Mouse (Mus musculus): ENCODE results near the gene Npas3. TPM values are rescaled to one million over a fixed set of nuclear protein-coding genes. Genes with fewer than 3 reads are reported as not detected.

Npas3 gene
- total RNA-seq, 2 experiments from 2014 or later: 0.23 to 0.24 TPM

DNA sequence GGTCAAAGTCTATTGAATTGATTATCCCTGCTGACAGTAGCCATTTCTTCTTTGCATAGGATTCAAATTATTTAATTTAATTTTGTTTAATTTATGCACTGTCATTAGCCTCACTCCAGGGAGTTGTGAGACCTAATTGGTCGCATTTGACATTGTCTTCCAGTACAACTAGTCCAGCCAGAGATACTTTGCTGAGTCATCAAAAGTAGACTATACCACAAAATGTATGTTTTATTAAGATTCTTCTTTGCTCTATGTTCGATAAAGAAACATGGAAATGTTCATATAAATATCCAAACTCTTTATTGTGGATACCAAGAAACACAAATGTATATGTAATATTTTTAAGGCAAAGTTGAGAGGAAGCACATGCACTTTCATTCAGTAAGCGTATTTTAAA lies 446.8 kb downstream of the Npas3 start:
- DNase-seq: no peak

DNA sequence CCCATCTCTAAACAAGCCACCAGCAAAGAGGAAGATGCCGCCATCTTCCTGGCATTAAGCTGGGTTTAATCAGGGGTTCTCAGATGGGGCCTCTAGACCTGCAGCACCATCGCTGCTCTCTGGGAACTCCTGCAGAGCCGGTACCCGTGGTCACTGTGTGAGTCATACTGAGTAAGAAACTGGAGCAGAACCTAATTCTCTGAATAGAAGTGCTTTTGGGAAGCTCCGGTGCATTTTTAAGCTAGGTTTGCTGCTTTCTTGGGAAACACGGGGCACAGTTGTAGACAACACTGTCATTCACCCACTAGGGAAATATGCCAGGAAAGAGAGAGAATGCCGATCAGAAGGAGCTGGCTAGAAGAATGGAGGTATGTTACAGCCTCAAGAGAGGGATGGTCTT lies 449.2 kb downstream of the Npas3 start:
- DNase-seq: no peak

DNA sequence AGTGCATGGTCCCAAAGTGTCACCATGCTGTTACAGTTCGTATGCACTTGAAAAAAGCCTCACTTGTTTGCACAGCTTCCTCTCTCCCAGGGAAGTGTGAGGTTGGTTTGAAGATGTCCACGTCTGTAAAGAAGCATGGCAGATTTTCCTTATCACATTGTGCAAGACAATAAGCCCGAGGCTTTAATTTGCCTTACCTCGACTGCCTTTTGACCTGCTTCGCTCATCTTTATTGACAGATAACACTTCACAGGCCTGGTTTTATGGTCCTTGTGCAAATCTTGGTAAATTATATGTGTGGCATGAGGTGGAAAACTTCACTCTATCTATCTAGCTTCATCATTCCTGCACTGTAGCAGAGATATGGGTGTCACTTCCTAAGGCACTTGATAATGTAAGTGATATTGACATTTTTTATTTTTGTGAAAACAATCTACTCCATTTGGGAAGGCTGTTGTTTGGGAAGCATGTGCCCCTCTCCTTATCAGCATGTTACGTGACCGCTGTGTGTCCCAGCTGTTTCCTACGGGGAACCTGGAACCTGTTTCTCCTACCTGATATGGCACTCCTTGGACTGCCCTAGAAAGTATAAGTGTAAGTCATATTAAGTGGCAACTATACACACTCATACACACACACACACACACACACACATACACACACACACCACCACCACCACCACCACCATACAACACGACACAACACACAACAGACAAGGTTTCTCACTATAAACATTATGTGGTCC lies 450.2 kb downstream of the Npas3 start:
- no peak for DNase-seq

DNA sequence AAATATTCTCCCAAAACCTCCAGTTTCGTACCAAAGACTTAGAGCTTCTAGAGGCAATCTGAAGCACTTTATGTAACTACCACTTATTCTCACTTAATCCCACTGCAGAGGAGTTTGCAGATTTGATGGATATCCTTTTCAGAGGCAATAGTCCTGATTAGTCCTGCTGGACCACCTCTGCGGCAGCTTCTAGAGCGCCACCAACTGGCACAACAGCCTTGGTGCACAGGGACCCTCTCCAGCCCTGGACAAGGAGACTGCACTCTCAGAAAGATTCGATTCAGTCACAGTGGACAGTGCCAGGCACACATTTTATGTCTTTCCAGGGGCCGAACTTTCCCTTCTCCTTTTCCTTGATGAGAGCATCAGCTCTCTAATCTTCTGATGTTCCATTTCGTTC lies 471.4 kb downstream of the Npas3 start:
- DNase-seq: no peak

DNA sequence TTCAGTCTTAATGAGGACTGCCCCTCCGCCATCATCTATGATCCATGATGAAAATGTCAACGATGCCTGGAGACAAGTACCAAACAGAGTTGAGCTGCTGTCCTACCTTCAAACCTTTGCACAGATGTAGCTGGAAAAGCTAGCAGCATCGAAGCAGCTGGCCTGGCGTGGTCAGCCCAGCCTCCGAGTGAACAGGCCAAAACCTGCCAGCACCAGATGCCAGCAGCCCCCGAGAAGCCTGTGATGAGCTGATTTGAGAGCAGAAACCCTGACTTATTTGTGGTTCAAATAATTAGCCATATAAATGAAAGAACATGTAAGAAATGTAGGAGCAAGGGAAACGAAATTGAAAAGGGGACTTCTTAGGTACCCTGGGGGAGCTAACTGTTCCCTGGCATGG lies 473.7 kb downstream of the Npas3 start:
- no peak for DNase-seq

DNA sequence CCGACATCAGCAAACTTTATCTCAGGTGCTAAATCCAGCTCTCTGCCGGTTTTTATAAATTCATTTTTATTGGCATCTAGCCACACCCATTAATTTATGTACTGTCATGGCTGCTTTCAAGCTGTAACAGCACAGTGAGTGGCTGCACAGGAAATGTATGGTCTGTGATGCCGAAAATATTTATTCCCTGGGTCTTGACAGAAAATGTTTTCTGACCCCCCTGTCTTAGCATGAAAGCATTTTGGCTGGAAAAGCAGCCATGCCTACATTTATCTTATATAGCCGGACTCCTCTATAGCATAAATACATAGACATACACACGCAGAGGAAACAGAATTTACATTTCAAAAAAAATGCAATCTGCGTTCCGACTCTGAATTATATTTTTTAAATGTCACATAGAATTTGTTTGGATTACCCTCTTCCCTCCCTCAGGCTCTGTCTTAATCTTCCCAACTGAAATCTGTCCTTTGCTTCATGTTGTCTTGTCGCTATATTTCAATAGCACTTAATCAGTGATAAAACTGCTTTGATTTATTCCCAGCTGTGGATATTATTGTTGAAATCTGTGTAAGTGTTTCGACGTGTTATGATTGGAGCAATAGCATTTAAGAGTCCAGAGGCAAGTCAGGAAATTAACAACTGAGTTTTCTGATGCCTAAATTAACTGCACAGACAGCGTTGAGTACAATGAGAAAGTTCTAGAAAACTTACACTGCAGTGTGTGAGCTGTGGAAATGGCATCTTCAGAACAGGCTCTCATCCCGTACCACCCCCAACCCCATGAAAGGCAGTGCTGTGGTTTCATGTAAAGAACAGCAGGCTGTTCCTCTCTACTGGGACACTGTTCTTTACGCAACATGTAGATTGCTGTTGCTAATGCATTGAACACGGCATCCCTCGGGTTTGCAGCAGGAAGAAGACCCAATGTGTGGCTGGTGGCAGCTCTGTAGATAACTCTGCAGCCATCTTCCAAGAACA lies 474.5 kb downstream of the Npas3 start:
- no peak for DNase-seq

DNA sequence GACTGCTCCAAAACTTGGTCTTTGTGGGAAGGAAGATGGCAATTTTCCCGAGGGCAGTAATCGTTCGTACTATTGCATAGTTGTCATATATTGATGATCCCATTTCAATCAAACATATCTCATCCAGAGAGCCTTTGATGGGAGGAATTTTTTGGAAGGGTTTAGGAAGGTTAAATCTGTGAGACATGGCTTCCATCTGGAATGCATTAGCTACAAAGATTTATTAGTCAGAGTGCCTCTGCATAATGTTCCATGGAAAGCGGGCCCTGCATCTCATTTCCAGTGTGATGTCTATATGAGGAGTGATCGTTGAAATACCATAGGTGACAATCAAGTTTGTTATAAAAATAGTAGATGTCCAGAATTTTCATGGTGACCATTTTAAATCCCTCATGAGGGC lies 480.8 kb downstream of the Npas3 start:
- DNase-seq: no peak

DNA sequence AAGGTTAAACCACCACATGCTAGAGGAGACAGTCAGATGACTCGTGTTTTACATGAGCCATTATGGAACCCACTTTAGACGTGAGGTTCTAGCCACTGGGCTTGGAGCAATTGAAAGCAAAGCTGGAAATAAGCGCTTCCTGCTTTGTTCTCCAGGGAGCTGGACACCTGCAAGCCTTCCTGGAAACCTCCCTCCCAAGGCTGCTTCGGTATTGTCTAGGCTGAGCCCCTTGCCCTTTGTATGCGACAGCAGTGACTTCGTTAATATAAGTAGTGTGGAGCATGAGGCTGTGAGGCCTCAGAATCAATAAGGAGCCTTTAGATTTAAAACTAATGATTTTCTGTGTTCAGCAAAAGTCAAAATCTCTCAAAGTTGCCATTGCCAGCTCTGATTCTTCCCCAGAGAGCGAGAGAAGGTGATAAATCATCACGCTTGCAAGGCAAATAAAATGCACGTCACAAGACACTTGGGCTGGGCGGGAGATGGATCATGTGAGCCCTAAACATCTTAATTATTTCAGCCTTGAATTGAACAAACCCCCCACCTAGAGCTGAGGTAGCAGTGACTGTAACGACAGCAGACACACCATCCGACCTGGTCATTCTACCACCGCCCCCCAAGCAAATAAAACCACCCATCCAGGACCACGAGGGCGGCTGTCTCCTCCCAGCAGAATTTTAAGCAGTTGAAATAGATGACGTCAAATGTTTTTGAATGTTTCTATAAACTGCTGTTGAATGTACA lies 490.2 kb downstream of the Npas3 start:
- no peak for DNase-seq

DNA sequence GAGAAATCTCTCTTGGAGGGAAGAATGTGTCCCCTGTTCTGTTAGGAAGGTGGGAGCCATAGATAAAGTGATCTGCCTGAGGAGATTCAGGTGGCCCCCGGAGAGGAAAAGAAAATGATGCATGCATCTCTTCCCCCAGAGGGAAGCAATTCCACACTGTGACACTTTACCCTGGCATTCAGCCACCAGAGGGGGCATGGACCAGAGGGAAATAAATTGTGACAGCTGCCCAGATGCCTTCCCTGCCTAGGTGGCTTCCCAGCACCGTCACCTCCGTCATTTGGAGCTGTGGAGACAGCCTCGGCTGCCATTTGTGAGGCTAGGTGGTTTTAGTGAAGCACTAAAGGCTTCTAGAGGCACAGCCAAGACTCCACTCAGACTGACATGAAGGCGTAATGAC lies 498.2 kb downstream of the Npas3 start:
- no peak for DNase-seq

DNA sequence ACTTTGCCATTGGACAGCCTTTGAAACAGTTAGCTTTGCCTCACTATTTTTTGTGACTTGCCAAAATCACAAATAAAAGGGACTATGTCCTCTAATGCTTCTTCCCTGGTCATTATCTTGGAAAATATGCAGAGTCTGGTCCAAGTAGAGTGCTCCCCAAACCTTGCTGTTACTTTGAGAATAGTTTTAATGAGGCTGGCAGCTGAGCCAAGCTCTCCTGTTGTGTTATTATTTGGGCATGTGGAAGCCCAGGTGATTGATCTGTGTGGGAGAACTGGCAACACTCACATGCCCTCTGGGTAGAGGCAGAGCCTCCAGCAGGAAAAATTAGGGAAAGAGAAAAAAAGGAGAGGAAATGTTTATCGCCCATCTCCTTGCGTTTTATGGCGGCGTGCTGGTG lies 500.9 kb downstream of the Npas3 start:
- DNase-seq: no peak

DNA sequence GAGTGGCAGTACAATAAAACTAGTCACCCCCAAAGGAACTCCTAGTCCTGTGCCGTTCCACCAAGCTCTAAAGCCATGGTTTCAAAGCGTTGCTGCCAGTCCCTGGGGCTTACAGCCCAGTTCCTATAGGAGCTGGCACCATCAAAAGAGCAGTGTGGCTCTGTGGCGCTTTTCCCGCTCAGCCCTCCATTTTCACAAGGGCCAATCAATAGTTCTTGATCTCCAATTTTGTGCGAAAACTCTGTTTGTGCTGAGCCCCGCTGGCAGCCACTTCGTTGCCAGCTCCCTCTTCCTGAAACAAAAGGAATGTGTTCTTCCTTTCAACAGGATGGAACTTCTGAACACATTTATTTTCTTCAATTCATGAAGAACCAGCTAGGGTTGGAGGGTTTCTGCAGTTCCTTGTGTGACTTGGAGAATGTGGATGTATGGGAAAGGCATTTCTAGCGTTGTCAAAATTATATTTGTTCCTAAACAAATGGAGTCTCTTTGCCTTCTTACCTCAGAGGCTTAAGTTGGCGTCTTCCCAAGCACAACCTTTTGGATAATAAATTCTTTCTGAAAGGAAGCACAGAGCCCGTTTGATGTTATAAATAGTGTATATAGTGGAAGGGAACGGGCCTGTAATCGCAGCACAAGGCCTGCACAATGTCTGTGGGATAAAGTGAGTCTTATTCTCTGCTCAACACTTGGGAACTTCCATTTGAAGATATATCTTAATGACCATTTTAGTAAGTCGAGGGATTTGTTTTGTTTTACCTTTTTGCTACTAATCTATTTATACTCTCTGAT lies 504.0 kb downstream of the Npas3 start:
- no peak for DNase-seq

DNA sequence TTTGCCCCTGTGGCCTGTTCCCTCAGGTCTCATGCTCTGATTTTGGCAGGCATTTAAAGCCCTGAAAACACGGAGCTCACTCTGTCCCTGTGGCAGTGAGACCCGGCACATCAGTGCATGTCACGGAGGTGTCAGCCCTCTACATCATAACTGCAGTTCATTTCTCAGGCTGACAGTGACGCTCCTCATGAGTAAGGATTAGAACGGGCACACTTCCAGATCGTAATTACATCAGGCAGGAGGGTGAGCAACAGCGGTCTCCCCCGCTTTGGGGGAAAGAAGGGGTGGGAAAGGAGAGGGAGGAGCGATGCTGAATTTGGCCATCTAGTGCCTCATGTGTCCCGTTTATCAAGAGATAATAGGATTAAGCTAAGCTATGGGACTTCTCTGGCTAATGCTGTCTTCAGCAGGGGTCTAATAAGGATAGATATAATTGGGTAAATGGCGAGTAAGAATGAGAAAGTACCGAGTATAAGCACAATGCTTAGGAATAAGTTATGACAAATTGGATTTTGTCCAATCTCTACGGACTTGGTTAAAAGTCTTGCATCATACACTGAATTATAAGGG lies 505.0 kb downstream of the Npas3 start:
- DNase-seq: no peak

DNA sequence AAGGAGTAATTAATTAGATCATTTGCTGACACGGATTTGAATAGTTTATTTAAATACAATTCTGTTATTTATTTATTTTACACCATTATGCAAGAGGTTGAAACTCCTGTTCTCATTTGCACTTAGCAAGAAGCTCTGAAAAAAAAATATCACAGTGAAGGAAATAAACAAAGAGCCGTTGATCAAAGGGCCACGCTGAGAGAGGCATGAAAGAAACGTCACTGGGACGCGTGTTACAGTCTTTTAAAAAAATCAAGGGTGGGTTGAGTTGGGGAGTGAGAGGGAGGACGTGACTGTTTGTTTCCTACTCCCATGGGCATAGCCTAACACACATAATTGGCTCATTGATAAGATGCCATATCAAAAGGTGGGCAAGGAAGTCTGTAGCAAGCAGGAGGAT lies 505.8 kb downstream of the Npas3 start:
- DNase-seq: no peak

DNA sequence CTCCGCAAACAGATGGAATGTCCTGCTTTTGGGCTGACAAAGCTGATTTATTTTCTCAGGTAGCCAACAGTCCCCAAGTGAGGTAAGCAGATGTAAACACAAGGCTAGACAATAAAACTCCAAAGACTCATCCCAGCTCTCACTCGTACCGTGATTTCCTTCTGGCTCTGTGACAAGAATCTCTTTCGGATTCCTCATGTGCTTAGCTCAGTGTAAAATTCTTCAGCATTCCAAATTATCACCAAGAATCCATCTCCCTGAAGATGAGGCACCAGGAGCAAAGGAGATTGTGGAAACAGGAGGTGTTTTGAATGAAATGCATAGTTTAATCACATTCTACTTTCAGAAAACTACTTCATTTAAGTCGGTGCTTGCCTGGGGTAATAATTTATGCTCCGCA lies 509.2 kb downstream of the Npas3 start:
- DNase-seq: no peak

DNA sequence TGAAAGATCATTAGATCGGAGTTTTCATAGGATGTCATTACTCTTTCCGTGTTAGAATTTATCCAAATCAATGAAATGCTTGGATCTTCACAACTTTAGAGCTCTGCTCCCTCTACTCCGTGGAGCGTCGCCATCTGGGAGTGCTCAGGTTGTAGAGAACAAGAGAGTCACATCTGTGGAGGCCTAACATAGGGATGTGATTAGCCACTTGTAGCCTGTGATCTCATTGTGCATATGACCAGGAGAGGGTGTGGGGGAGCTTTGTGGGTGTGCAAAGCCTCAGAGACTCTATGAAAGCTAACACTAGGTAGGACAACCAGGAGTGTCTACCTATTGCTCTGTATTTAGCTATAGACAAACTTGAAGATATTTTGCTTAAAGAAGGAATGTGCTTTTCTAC lies 509.9 kb downstream of the Npas3 start:
- DNase-seq: no peak

DNA sequence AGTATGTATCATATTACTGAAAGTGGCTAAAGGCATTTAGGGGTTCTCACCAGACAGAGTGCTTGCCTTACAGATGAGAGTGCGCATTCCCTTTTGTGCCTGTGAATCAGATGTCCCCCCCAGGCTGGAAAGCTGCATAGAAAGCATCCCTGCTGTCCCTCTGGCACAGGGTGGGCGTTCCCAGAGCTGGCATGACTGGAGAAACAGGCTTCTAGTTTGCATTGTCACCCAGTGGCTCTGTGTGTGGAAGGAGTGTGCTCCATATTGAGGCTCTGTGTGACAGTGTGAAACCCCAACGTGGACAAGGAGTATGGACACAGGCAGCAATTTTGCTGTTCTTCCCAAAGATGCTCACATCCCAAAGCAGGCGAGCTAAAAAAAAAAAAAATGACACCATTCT lies 515.7 kb downstream of the Npas3 start:
- no peak for DNase-seq

DNA sequence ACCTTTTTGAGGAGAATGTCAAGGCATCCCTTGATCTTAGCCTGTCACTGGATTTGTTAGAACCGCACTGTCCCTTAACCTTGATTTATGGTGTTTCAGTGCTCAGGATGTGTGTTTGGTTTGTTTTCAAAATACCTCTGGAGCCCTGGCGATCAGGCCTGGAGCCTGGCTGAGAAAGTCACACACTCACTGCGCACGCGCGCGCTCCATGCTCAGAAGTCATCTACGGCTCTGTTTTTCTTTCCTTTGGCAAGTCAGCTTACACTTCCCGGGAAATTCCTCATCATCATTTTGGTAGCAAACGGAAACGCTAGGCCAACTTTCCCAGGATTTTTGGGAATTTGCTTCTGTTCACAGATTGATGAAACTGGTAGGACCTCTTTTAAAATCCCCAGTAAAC lies 519.9 kb downstream of the Npas3 start:
- DNase-seq: no peak

DNA sequence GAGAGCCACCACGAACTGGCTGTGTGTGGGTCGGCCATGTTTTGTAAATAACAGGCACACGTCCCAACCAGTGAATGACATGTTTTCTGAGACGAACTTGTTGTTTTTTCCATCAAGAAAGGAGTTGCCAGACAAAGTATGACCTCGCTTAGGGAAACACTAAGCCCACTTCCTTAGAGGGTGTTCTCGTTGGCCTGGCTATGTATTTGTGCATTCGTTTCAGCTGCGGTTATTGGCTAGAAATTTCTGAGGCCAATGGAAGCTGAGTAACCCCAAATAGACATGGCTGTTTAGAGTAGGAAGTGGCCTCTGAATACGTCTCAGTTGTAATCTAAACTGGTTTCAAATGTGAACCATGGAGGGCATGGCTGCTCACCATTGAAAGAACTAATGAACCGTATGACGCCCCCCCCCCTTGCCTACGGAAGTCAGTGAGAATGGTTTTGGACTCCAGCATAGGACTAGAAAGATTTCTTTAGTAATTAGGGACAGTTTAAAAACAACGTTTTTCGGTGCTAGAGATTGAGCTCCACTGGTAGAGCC lies 523.0 kb downstream of the Npas3 start:
- DNase-seq: no peak

DNA sequence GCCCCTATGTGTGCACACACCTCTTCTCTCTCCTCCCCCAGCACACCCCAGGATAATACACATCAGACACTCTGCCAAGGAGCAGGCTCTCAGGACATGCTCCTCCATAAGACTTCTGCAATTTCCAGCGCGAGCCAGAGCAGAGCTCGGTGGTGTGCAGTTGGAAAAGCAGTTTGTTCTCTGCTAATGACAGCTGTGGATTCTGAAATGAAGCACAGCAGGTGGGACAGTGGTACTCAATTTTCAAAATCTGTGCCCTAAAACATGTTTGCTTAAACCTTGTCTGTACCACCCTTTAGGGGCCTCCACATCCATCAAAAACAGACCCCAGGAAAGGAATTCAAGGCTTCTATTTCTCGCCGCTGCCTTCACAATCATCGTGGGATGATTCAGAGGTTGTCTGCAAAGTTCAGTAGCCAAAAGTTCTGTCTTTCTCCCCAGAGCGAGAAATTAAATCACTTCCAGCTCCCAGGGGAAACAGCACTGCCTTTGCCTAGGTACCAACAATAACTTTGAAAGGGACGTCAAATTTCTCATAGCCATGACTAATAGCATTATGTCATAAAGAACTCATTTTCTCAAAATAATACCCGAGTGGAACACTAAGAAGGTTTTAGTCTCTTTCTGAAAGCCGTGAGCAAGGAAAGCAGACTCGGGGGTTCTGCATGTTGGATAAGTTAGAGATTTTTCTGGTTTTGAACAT lies 533.5 kb downstream of the Npas3 start:
- no peak for DNase-seq

DNA sequence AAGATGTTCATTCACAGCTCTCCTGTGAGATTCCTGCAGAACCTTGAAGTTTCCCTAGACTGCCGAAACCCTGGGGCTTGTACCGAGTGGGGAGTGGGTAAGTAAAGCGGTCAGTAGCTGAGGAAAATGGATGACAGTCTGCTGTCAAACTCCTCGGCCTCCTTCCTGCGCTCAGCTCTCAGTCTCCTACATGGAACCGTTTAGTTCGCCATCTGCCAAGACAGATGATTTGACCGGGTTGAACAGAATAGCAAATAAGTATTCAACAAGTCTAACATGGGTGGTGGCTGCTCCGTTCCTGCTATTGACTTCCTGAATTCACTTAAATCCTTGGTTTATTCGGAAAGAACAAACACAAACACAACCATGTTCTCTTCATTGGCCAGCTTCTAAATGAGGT lies 541.0 kb downstream of the Npas3 start:
- DNase-seq: no peak

All from gastrocnemius, postnatal 25 days (tissue).